Mouse (Mus musculus) kidney, adult 18-20 months (tissue): ENCODE measurements at regions not wholly inside any gene's neighbourhood (a gene's known extent, or its start where the extent isn't known, plus 50 kb on each side); places are given as distances from the start of the nearest gene placed in this dataset.
"Not testable (repeated sequence)": the region's sequence is repeated elsewhere in the genome, so short reads cannot be mapped to it uniquely, and the experiment has no call there.

Experiments
- DNase-seq: peaks from one replicate; pipeline ENCODE4 v3.0.0; 2021

- not testable (repeated sequence) for DNase-seq
These were observed 54.0 kb upstream of the Krba1 start for GRCm38 (mm10) chr6:48341367-48341766.

GRCm38 (mm10) chr6:48336964-48337363 lies 58.4 kb upstream of the Krba1 start:
- DNase-seq = not testable (repeated sequence)

- no peak for DNase-seq
These were observed 107.4 kb upstream of the Krba1 start for GRCm38 (mm10) chr6:48288011-48288410.

GRCm38 (mm10) chr6:48279646-48280045 lies 115.7 kb upstream of the Krba1 start:
- DNase-seq = not testable (repeated sequence)

GRCm38 (mm10) chr6:48261563-48261962 lies 133.8 kb upstream of the Krba1 start:
- not testable (repeated sequence) for DNase-seq

GRCm38 (mm10) chr6:48252989-48253388 lies 142.4 kb upstream of the Krba1 start:
- not testable (repeated sequence) for DNase-seq

- DNase-seq = no peak
These were observed 143.4 kb upstream of the Krba1 start for GRCm38 (mm10) chr6:48251954-48252353.

GRCm38 (mm10) chr6:48244191-48244590 lies 151.2 kb upstream of the Krba1 start:
- DNase-seq = not testable (repeated sequence)

GRCm38 (mm10) chr6:48227431-48227830 lies 141.0 kb upstream of the Zfp746 start:
- DNase-seq = peak; percentile 13

- no peak for DNase-seq
These were observed 137.8 kb upstream of the Zfp746 start for GRCm38 (mm10) chr6:48224206-48224605.

GRCm38 (mm10) chr6:48222971-48223370 lies 136.6 kb upstream of the Zfp746 start:
- no peak for DNase-seq

GRCm38 (mm10) chr6:48221806-48222205 lies 135.4 kb upstream of the Zfp746 start:
- not testable (repeated sequence) for DNase-seq

- no peak for DNase-seq
These were observed 128.8 kb upstream of the Zfp746 start for GRCm38 (mm10) chr6:48215212-48215611.

- DNase-seq = no peak
These were observed 123.3 kb upstream of the Zfp746 start for GRCm38 (mm10) chr6:48209739-48210138.

- DNase-seq = no peak
These were observed 122.7 kb upstream of the Zfp746 start for GRCm38 (mm10) chr6:48209103-48209502.

- DNase-seq = no peak
These were observed 119.3 kb upstream of the Zfp746 start for GRCm38 (mm10) chr6:48205722-48206121.

GRCm38 (mm10) chr6:48199951-48200350 lies 113.6 kb upstream of the Zfp746 start:
- DNase-seq = no peak

- no peak for DNase-seq
These were observed 112.4 kb upstream of the Zfp746 start for GRCm38 (mm10) chr6:48198806-48199205.

- no peak for DNase-seq
These were observed 111.4 kb upstream of the Zfp746 start for GRCm38 (mm10) chr6:48197696-48198378.

- not testable (repeated sequence) for DNase-seq
These were observed 102.0 kb upstream of the Zfp746 start for GRCm38 (mm10) chr6:48188363-48188762.

- DNase-seq = no peak
These were observed 98.9 kb upstream of the Zfp746 start for GRCm38 (mm10) chr6:48185311-48185710.

GRCm38 (mm10) chr6:48178360-48179120 lies 92.1 kb upstream of the Zfp746 start:
- DNase-seq = no peak

GRCm38 (mm10) chr6:48177936-48178335 lies 91.5 kb upstream of the Zfp746 start:
- DNase-seq = peak; percentile 47

GRCm38 (mm10) chr6:48175234-48175633 lies 88.8 kb upstream of the Zfp746 start:
- no peak for DNase-seq
